ENCODE assay signal across 8 mouse cellular contexts in the genomic region with DNA sequence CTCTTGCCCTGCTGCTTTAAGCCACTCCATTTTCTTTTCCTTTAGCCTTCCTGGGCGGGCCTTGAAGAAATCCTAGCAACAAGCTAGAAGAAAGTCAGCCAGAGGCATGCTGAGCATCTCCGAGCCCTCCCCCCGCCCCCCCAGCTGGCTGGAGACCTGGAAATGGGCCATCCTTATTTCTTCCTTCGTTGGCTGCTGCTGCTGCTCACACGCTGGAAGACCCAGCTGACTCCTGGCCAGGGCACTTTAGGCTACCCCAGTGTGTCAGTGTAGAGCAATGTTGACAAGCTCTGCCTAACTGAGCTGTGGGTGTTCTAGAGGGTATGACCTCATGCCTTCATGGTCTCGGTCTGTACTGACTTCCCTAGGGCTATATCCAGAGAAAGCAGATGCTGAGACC. TPM values are rescaled to one million over a fixed set of nuclear protein-coding genes. Genes with fewer than 3 reads are reported as not detected.
DNase-seq lines count a peak whose midpoint lies in the region; ATAC-seq and TF ChIP-seq lines count a peak whose summit lies in the region.
"Had no signal": no experiment of that assay in that cellular context is flagged by ENCODE, and none has a peak within 500 bp of the region (broad histone marks: within the 10 kb centered on the region; RNA-seq: fewer than 3 reads in every experiment).

No protein-coding gene starts in this region.

- intact Hi-C loops in gastrocnemius, adult 2 months (cut with DNase I), result no loop called here

- H3K9me3 ChIP-seq in heart, embryonic 15.5 days (replicated peaks), result no peaks in the 10 kb centered on the region

- H3K36me3 ChIP-seq in heart, embryonic 15.5 days, result peaks cover 21% of the 10 kb centered on the region

- peaks cover 21% of the 10 kb centered on the region for H3K4me1 ChIP-seq in heart, embryonic 15.5 days (replicated peaks)

- H3K9ac ChIP-seq in heart, embryonic 15.5 days, result no peak overlapping the region

- whole genome bisulfite sequencing in heart, embryonic 15.5 days, result 35% methylated on average over 6 of the region's 6 CpGs

- TF ChIP-seq CTCF in gastrocnemius, adult 2 months (IDR thresholded peaks at IDR 0.05), result no peak

- H3K4me2 ChIP-seq in heart, embryonic 15.5 days, result no peak overlapping the region

- peak; percentile 72; the same call in 1 of the 2 replicates for ATAC-seq in heart, embryonic 15.5 days (replicated peaks; ENCODE audit: insufficient number of reproducible peaks, insufficient read depth, low FRiP score, low read depth)

- H3K27ac ChIP-seq in gastrocnemius, adult 2 months, result peak overlapping the region; percentile 59
- H3K27ac ChIP-seq in heart, embryonic 15.5 days, result peak overlapping the region; percentile 53

- DNase-seq in layer of hippocampus, postnatal 10 days (ENCODE audit: low spot score in 2 of 2), result peak; percentile 9 to 32
- no peak for DNase-seq in layer of hippocampus, adult 9-10 months (ENCODE audit: low spot score)
- peak; percentile 62 for DNase-seq in gastrocnemius, adult 2 months
- peak; percentile 59 for DNase-seq in lung, postnatal 36 days
- DNase-seq in layer of hippocampus, adult 9-11 months, result no peak
- no peak for DNase-seq in yolk sac, embryonic 10.5 days (ENCODE audit: low spot score)

- H3K4me3 ChIP-seq in gastrocnemius, adult 2 months, result no peak overlapping the region
- no peak overlapping the region for H3K4me3 ChIP-seq in heart, embryonic 15.5 days

- no peaks in the 10 kb centered on the region for H3K27me3 ChIP-seq in heart, embryonic 15.5 days

RNA-seq across cellular contexts. Expression of a gene that starts 13.1 kb away (rescaled TPM):
- total RNA-seq in layer of hippocampus, postnatal 10 days (2021), result under 1 TPM; 0.16 to 0.20 TPM
- under 1 TPM in 1 of 2 experiments, not detected in 1; 0.11 TPM for total RNA-seq in gastrocnemius, adult 2 months (2021)
- polyA plus RNA-seq in heart, embryonic 15.5 days (2015; fragmentation: Nextera tagmentation; extraction: Ambion mirVana), result 2.9 and 3.0 TPM in 2 replicates
- polyA plus RNA-seq: testis, adult 2 months had no signal

Comparison
In these comparisons a context has a peak if more than half of its experiments do, and no peak if none do; other contexts are left out.
1. DNase-seq: peak in layer of hippocampus, postnatal 10 days (2 of 2), gastrocnemius, adult 2 months (single experiment) and lung, postnatal 36 days (single experiment); none in layer of hippocampus, adult 9-10 months (single experiment), layer of hippocampus, adult 9-11 months (single experiment) and yolk sac, embryonic 10.5 days (single experiment).